Mouse (Mus musculus) neural tube, embryonic 15.5 days (tissue): ENCODE measurements around the gene Mlec. TPM values are rescaled to one million over a fixed set of nuclear protein-coding genes. Genes with fewer than 3 reads are reported as not detected.
"Not testable (repeated sequence)": the region's sequence is repeated elsewhere in the genome, so short reads cannot be mapped to it uniquely, and the experiment has no call there.

Experiments
- ATAC-seq: fragments of 200-750 bp; cut with Nextera tagmentation; 2 replicates; pipeline ENCODE4 v1.8.0; 2017; ENCODE audit warnings: mild to moderate bottlenecking, moderate TSS enrichment, moderate library complexity; ENCODE audit not compliant: low FRiP score
- H3K27ac ChIP-seq: fragments of 300-500 bp; sonication (generic); replicated peaks from 2 replicates; pipeline ENCODE4 v1.5.1; 2015; ENCODE audit warnings: mild to moderate bottlenecking, inconsistent platforms
- H3K27me3 ChIP-seq: fragments of 300-500 bp; sonication (generic); replicated peaks from 2 replicates; pipeline ENCODE4 v1.6.1; 2015; ENCODE audit warnings: inconsistent platforms
- H3K36me3 ChIP-seq: fragments of 300-500 bp; sonication (generic); 2 replicates; pipeline ENCODE4 v1.6.1; 2015; ENCODE audit warnings: inconsistent platforms
- H3K4me1 ChIP-seq: fragments of 300-500 bp; sonication (generic); 2 replicates; pipeline ENCODE4 v1.6.1; 2015; ENCODE audit warnings: inconsistent platforms
- H3K4me2 ChIP-seq: fragments of 300-500 bp; sonication (generic); 2 replicates; pipeline ENCODE4 v1.6.1; 2015; ENCODE audit warnings: inconsistent platforms, mild to moderate bottlenecking, moderate library complexity
- H3K4me3 ChIP-seq: fragments of 300-500 bp; sonication (generic); replicated peaks from 2 replicates; pipeline ENCODE4 v1.5.1; 2015; ENCODE audit warnings: mild to moderate bottlenecking, inconsistent platforms
- H3K9ac ChIP-seq: fragments of 300-500 bp; sonication (generic); replicated peaks from 2 replicates; pipeline ENCODE4 v1.6.1; 2015; ENCODE audit warnings: mild to moderate bottlenecking, inconsistent platforms
- H3K9me3 ChIP-seq: fragments of 300-500 bp; sonication (generic); replicated peaks from 2 replicates; pipeline ENCODE4 v1.6.1; 2016; ENCODE audit warnings: inconsistent platforms
- WGBS: fragments of 180-500 bp; shearing (Covaris S2); methylation state at CpG from one replicate; pipeline ENCODE4 v1.1.7; 2015; ENCODE audit warnings: mixed read lengths; 5-methylcytosine and 5-hydroxymethylcytosine counted together
- polyA plus RNA-seq: library from polyadenylated mRNA; unstranded; fragments of >200 nt; fragmentation: Nextera tagmentation; extraction: Ambion mirVana; gene quantifications from 2 replicates; pipeline ENCODE4 v1.2.1, GENCODE M21; 2015

The Mlec gene
- polyA plus RNA-seq, 1 experiment from 2014 or later, result 34.3 TPM

DNA sequence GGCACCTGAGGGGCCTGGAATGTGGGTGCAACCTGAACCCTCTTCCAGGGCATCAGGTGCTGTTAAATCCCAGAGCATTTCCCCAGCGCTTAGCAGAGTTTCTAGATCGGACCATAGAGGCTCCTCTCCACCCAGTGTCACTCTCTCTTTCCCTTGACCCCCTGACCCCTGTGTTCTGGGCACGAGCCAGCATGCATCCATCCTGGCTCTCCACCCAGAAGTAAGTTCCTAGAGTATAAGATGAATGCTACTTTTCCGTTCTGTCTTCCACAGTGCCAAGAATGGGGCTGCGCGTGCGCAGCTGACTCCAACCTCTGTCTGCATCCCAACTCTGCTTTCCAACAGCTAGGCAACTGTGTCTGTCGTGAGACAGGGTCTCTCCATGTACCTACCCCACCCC lies 12.2 kb upstream of the Mlec start:
- 89% methylated on average over 8 of the region's 8 CpGs for whole genome bisulfite sequencing
- no peak overlapping the region for H3K27ac ChIP-seq
- no peak overlapping the region for H3K4me3 ChIP-seq
- no peak for ATAC-seq
- no peak overlapping the region for H3K9ac ChIP-seq
- no peaks in the 10 kb centered on the region for H3K27me3 ChIP-seq
- no peaks in the 10 kb centered on the region for H3K9me3 ChIP-seq
- H3K4me1 ChIP-seq, result 0 out of 2 replicates have a peak, but pooled peaks cover 8% of the 10 kb centered on the region
- peaks cover 8% of the 10 kb centered on the region for H3K36me3 ChIP-seq
- H3K4me2 ChIP-seq, result no peak overlapping the region

DNA sequence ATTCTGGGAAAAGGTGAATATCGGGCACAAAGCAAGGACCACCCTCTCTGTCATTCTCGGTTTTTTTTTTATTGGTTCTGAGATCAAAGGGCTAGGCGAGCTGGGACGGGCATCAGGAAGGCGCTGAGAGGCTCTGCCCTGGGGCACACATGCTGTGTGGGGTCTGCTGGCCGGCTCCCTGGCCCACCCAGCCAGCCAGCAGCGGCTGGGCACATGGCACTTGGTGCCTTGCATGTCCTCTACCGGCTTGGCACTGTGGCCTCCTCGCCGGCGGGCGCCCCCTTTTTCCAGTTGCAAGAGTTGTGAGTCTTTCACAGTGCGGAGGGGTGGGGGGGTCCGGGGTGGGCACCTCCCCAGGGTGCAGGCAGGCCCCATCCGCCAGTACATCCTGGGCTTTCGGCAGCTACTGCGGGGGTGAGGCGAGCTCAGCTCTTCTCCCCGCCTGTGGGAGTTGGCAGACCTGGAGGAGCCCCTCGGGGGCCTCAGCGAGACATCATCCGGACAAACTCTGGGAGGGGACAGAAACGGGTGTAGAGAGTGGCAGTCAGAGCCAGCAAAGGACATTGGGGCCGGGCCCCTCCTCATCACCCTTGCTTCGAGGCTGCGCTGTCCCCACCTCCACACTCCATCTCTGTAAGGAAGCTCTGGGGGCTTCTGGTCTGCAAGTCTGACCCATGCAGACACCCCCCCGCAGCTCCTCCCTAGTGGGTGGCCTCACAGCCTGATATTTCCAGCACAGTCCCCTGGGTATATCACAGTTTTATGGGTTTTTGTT lies 10.8 kb upstream of the Mlec start:
- 0 out of 2 replicates have a peak, but pooled peaks cover 8% of the 10 kb centered on the region for H3K4me1 ChIP-seq
- no peaks in the 10 kb centered on the region for H3K27me3 ChIP-seq
- H3K9ac ChIP-seq, result no peak overlapping the region
- no peaks in the 10 kb centered on the region for H3K9me3 ChIP-seq
- no peak overlapping the region for H3K4me2 ChIP-seq
- peaks cover 8% of the 10 kb centered on the region for H3K36me3 ChIP-seq
- no peak overlapping the region for H3K4me3 ChIP-seq
- ATAC-seq, result no peak
- no peak overlapping the region for H3K27ac ChIP-seq
- WGBS, result 41% methylated on average over 27 of the region's 27 CpGs

DNA sequence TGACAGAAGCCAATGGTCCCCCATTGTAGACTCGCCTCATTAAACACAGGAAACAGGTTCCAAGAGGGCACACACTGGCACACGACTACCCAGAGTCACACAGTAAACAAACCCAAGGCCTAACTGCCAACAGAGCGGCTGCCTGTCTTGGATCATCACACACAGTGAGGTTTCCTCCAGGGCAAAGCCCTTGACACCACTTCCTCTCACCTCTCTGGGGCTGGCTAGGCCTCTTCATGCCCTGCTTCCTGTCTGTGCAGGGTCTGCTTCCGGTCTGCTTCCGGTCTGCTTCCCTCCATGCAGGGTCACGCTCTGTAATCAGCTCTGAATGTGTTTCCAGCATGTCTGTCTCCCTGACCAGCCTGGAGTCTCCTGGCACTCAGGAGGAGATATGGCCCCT lies 9.4 kb upstream of the Mlec start:
- Histone ChIP-seq H3K4me2 (no peak overlapping the region), H3K36me3 (peaks cover 6% of the 10 kb centered on the region), H3K9me3 (no peaks in the 10 kb centered on the region)

DNA sequence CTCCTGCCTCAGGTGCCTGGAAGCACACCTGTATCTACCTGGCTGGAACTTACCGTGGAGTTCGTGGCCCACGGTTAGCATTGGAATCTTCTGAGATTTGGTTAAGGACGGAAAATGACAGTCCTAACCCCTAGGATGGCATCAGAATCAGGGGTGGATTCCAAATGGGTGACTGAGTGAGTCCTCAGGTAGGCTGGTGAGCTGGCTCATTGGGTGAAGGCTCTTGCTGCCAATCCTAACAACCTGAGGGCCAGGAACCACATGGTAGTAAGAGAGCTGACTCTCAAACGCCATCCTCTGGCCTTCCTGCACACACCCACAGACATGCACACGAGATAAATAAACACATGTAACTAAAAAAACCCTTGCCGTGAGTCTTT lies 8.8 kb upstream of the Mlec start:
- no peak overlapping the region for H3K27ac ChIP-seq

More for the DNA sequence above, 9.4 kb upstream of the Mlec start:
- WGBS, result 66% methylated on average over 6 of the region's 6 CpGs
- no peak overlapping the region for H3K9ac ChIP-seq
- no peak for ATAC-seq
- H3K27ac ChIP-seq, result no peak overlapping the region
- no peaks in the 10 kb centered on the region for H3K27me3 ChIP-seq
- H3K4me1 ChIP-seq, result peaks cover 8% of the 10 kb centered on the region; the same call in 1 of the 2 replicates
- no peak overlapping the region for H3K4me3 ChIP-seq

DNA sequence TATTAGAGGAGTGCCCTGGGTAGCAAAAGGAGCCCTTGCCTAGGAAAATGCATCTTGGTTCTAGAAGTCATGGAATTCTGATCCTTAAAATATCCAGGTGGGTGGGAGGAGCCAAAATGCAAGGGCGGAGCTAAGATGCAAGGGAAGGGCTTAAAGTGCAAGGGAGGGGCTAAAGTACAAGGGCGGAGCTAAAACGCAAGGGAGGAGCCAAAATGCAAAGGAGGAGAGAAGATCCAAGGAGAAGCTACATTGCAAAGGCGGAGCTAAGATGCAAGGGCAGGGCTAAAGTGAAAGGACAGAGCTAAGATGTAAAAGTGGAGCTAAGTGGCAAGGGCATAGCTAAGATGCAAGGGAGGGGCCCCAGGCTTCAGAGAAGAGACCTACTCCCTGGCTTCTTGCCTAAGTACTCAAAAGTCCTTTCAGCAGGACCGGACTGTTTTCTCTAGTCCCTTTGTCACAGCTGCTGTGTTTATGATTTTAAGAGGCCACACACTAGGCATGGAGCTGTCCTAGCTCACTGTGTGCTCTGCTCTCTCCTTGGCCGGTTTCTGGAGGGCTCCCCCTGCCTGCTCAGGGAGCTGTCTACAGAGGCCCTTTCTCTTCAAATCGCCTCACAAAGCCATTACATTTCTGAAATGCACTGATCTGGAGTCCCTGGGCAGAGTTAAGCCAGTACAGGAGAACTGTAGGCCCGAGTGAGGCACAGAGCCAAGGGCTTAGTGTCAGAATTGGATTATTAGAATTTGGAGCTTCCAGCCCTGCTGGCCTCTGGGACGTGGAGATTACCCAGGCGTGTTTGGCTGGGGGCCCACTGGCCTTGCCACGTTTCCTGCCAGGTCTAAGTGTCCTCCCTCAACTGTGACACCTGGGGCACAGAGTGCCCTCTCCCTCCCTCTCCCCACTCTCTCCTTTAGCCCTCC lies 8.2 kb upstream of the Mlec start:
- ATAC-seq, result no peak
- Histone ChIP-seq H3K4me1 (peaks cover 11% of the 10 kb centered on the region; the same call in 1 of the 2 replicates), H3K4me2 (no peak overlapping the region), H3K9ac (no peak overlapping the region), H3K9me3 (no peaks in the 10 kb centered on the region), H3K4me3 (no peak overlapping the region), H3K36me3 (no peaks in the 10 kb centered on the region), H3K27ac (peak overlapping the region; percentile 2; the same call in 1 of the 2 replicates), H3K27me3 (no peaks in the 10 kb centered on the region)
- 51% methylated on average over 11 of the region's 11 CpGs for WGBS

More for the DNA sequence above, 8.8 kb upstream of the Mlec start:
- H3K9ac ChIP-seq, result no peak overlapping the region
- H3K4me3 ChIP-seq, result no peak overlapping the region
- H3K36me3 ChIP-seq, result no peaks in the 10 kb centered on the region
- WGBS, result 90% methylated on average over 7 of the region's 7 CpGs
- no peak for ATAC-seq
- no peaks in the 10 kb centered on the region for H3K27me3 ChIP-seq
- no peak overlapping the region for H3K4me2 ChIP-seq
- H3K9me3 ChIP-seq, result no peaks in the 10 kb centered on the region
- peaks cover 8% of the 10 kb centered on the region; the same call in 1 of the 2 replicates for H3K4me1 ChIP-seq

DNA sequence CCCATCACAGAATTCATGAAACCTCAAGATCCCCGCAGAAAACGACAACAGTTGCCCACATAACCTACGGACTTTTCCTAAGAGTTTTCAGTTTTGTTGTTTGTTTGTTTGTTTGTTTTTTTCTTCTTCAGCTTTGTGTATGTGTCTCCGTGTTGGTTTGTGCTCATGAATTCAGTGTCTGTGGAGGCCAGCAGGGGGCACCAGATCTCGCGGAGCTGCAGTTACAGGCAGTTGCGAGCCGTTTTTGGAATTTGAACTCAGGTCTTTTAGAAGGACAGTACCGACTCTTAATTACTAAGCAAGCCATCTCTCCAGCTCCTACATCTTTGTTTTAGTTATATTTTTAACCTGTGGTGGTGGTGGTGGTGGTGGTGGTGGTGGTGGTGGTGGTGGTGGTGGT lies 7.4 kb upstream of the Mlec start:
- no peak overlapping the region for H3K27ac ChIP-seq
- H3K9me3 ChIP-seq, result no peaks in the 10 kb centered on the region
- no peak for ATAC-seq
- no peak overlapping the region for H3K4me2 ChIP-seq
- no peak overlapping the region for H3K9ac ChIP-seq
- H3K4me3 ChIP-seq, result no peak overlapping the region
- 60% methylated on average over 9 of the region's 9 CpGs for WGBS
- H3K27me3 ChIP-seq, result no peaks in the 10 kb centered on the region
- H3K36me3 ChIP-seq, result no peaks in the 10 kb centered on the region
- peaks cover 11% of the 10 kb centered on the region; the same call in 1 of the 2 replicates for H3K4me1 ChIP-seq

DNA sequence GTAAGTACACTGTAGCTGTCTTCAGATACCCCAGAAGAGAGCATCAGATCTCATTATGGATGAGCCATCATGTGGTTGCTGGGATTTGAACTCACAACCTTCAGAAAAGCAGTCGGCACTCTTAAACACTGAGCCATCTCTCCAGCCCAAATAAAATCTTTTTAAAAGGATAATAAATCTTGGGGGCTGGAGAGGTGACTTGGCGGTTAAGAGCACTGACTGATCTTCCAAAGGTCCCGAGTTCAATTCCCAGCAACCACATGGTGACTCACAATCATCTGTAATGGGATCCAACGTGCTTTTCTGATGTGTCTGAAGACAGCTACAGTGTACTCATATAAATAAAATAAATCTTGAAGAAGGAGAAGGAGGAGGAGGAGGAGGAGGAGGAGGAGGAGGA lies 6.5 kb upstream of the Mlec start:
- H3K4me1 ChIP-seq, result peaks cover 14% of the 10 kb centered on the region
- ATAC-seq, H3K36me3 ChIP-seq, H3K27ac ChIP-seq, H3K4me3 ChIP-seq, H3K4me2 ChIP-seq, H3K9ac ChIP-seq, H3K27me3 ChIP-seq, H3K9me3 ChIP-seq: not testable (repeated sequence)
- 79% methylated on average over 4 of the region's 4 CpGs for WGBS

DNA sequence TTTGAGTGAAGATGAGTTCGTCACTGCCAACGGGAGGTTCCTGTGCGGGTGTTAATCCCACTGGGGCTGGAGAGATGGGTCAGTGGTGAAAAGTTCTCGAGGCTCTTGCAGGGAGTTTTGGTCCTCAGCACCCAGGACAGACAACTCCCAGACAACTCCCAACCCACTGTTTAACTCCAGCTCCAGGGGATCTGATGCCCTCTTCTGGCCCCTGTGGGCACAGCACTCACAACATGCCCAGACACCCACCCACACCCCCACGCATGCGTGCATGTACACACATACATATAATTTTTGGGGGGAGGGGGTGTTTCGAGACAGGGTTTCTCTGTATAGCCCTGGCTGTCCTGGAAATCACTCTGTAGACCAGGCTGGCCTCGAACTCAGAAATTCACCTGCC lies 5.6 kb upstream of the Mlec start:
- no peaks in the 10 kb centered on the region for H3K9me3 ChIP-seq
- H3K27me3 ChIP-seq, result no peaks in the 10 kb centered on the region
- H3K27ac ChIP-seq, result no peak overlapping the region
- WGBS, result 40% methylated on average over 8 of the region's 8 CpGs
- no peak overlapping the region for H3K4me3 ChIP-seq
- no peak overlapping the region for H3K9ac ChIP-seq
- peaks cover 17% of the 10 kb centered on the region for H3K4me1 ChIP-seq
- ATAC-seq, result no peak
- H3K4me2 ChIP-seq, result 0 out of 2 replicates have a peak overlapping the region, but pooled peaks have one; percentile 7
- no peaks in the 10 kb centered on the region for H3K36me3 ChIP-seq

DNA sequence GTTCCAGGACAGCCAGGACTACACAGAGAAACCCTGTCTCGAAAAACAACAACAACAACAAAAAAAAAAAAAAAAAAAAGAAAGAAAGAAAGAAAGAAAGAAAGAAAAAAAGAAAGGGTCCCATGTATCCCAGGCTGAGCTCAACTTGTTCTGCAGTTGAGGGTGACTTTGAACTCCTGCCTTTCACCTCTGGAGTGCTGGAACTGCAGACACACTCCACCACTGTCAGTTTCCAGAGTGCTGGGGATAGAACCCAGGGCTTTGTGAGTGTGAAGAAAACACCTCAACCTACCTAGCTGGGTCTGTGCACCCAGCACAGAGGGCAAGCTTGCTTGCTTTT lies 3.9 kb upstream of the Mlec start:
- WGBS, result 100% methylated on average over 1 of the region's 1 CpGs
- H3K4me3 ChIP-seq, result not testable (repeated sequence)

DNA sequence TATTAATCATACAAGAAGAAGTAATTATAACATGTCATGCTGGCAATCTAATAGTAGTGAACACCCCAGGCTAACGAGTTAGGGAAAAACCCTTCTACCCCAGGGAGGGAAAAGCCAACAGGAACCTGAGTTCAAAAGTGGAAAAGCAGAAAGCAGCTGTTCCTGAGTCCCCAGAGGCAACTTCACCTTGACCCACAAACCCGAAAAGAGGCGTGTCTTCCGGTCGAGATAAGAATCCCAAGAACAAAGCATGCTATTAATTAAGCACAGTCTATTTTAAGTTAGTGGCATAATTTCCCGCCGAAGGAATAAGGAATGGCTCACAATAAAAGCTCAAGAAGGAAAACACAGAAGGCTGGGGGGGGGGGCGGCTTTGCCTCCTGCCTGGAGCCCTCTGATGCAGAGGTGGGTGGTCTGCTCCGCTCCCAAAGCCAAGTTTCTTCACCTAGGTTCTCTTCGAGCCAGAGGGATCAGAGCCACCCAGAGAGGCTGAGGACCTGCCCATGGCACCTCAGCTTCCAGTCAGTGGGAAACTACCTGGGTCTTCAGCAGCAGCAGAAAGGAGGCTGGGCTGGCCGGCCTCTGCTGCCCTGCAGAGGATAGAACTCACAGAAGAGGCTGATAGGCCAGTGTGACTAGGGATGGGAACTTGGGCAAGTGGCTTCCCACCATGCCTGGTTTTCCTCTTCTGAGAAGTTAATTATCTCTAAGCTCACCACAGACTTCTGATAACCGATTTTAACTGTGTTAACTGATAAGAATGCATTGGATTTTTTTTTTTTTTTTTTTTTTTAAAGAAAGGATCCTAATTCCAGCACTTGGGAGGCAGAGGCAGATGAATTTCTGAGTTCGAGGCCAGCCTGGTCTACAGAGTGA lies 3.3 kb upstream of the Mlec start:
- Histone ChIP-seq H3K27ac (no peak overlapping the region), H3K4me3 (no peak overlapping the region), H3K4me2 (no peak overlapping the region), H3K27me3 (no peaks in the 10 kb centered on the region), H3K36me3 (no peaks in the 10 kb centered on the region), H3K4me1 (peaks cover 25% of the 10 kb centered on the region), H3K9me3 (no peaks in the 10 kb centered on the region), H3K9ac (no peak overlapping the region)
- no peak for ATAC-seq
- 59% methylated on average over 13 of the region's 13 CpGs for WGBS

More for the DNA sequence above, 3.9 kb upstream of the Mlec start:
- H3K27me3 ChIP-seq, H3K4me2 ChIP-seq, H3K9ac ChIP-seq, H3K27ac ChIP-seq, H3K9me3 ChIP-seq, ATAC-seq, H3K36me3 ChIP-seq: not testable (repeated sequence)
- H3K4me1 ChIP-seq, result peaks cover 21% of the 10 kb centered on the region

DNA sequence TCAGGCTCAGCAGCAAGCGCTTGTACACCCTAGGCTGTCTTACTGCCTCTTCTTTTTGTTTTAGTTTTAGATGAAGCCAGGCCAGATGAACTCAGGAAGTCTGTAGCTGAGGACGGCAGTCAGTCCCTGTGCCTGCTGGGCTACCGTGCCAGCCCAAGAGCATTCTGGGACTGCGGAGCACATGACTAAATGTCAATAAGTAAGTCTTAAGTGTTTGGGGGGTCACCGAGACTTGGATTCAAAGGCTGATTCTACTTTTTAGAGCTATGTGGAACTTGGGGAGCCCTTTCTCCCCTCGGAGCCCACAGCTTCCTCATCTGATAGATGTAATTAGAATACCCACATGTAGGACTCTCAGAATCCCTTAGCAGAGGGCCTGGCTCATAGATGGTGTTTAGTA lies 2.7 kb upstream of the Mlec start:
- 83% methylated on average over 6 of the region's 6 CpGs for WGBS
- no peaks in the 10 kb centered on the region for H3K9me3 ChIP-seq
- H3K27me3 ChIP-seq, result no peaks in the 10 kb centered on the region
- H3K4me2 ChIP-seq, result no peak overlapping the region
- no peak overlapping the region for H3K4me3 ChIP-seq
- H3K36me3 ChIP-seq, result no peaks in the 10 kb centered on the region
- peaks cover 31% of the 10 kb centered on the region for H3K4me1 ChIP-seq
- H3K27ac ChIP-seq, result no peak overlapping the region
- no peak for ATAC-seq
- no peak overlapping the region for H3K9ac ChIP-seq
